Comparison of ENCODE assay signal across 27 mouse cellular contexts in the genomic region with DNA sequence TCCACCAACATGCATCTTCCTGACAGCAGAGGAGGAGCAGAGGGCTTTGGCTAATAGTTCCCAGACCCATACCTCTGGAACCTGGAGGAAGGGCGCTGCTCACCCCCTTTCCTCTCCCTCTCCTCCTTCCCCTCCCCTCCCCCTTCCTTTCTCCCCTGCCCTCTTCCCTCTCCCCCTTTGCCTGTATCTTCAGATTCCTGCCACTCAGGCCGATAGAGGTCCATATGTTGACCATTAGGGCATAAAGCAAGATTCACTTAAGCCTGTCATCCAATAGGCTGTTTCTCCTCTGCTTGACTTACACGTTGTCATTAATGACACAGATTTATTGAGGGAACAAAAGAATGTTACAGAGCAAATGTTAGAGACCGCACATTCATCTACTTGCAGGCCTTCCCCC. TPM values are rescaled to one million over a fixed set of nuclear protein-coding genes. Genes with fewer than 3 reads are reported as not detected.
A peak's percentile ranks its signal among the peaks of the same experiment; 100 is the strongest.
DNase-seq lines count a peak whose midpoint lies in the region; ATAC-seq lines count a peak whose summit lies in the region.
"Had no signal": no experiment of that assay in that cellular context is flagged by ENCODE, and none has a peak within 500 bp of the region (broad histone marks: within the 10 kb centered on the region; RNA-seq: fewer than 3 reads in every experiment).

No protein-coding gene starts in this region.

- H3K27ac ChIP-seq in embryonic facial prominence, embryonic 11.5 days (replicated peaks; ENCODE audit: low read depth, low read length) = no peak overlapping the region
- H3K27ac ChIP-seq in embryonic facial prominence, embryonic 10.5 days (replicated peaks) = no peak overlapping the region
- no peak overlapping the region for H3K27ac ChIP-seq in forebrain, embryonic 13.5 days
- H3K27ac ChIP-seq: embryonic facial prominence, embryonic 15.5 days; forebrain, embryonic 12.5 days; heart, adult 2 months; hindbrain, embryonic 12.5 days; hindbrain, embryonic 15.5 days; intestine, embryonic 15.5 days had no signal

- no peaks in the 10 kb centered on the region for H3K4me1 ChIP-seq in embryonic facial prominence, embryonic 11.5 days (ENCODE audit: control insufficient read depth, insufficient read depth, low read length)
- peaks cover 10% of the 10 kb centered on the region for H3K4me1 ChIP-seq in embryonic facial prominence, embryonic 10.5 days
- peaks cover 5% of the 10 kb centered on the region for H3K4me1 ChIP-seq in forebrain, embryonic 13.5 days
- H3K4me1 ChIP-seq: embryonic facial prominence, embryonic 12.5 days; embryonic facial prominence, embryonic 15.5 days; hindbrain, embryonic 12.5 days; hindbrain, embryonic 15.5 days; intestine, embryonic 15.5 days had no signal

- ATAC-seq in embryonic facial prominence, embryonic 11.5 days (replicated peaks; ENCODE audit: insufficient number of reproducible peaks, low FRiP score, low TSS enrichment, low read depth) = no peak
- ATAC-seq in forebrain, embryonic 13.5 days = no peak
- ATAC-seq: forebrain, embryonic 16.5 days; intestine, embryonic 15.5 days; Patski had no signal

- H3K4me3 ChIP-seq in embryonic facial prominence, embryonic 11.5 days (ENCODE audit: low read depth, low read length) = no peak overlapping the region
- H3K4me3 ChIP-seq in embryonic facial prominence, embryonic 10.5 days = no peak overlapping the region
- H3K4me3 ChIP-seq in forebrain, embryonic 13.5 days = no peak overlapping the region
- H3K4me3 ChIP-seq: embryonic facial prominence, embryonic 12.5 days; embryonic facial prominence, embryonic 15.5 days; forebrain, embryonic 12.5 days; heart, adult 2 months; hindbrain, embryonic 12.5 days; hindbrain, embryonic 15.5 days; intestine, embryonic 15.5 days had no signal

- peak; percentile 19 for DNase-seq in embryonic facial prominence, embryonic 11.5 days (ENCODE audit: low spot score)
- no peak for DNase-seq in embryonic facial prominence, embryonic 10.5 days (ENCODE audit: low spot score)
- peak; percentile 37 for DNase-seq in embryo, embryonic 10.5 days (ENCODE audit: low spot score)
- peak; percentile 17 for DNase-seq in embryo, embryonic 11.5 days (ENCODE audit: low read depth, low spot score)
- no peak for DNase-seq in heart, adult 9 months (ENCODE audit: low spot score in 2 of 2)
- DNase-seq: adrenal gland, postnatal 10 days; adrenal gland, postnatal 36 days; B cell, adult 2 months; cerebellum, adult 18-20 months; cerebellum, adult 9-10 months; cerebellum, postnatal 14 days; gastrocnemius, postnatal 10 days; gastrocnemius, postnatal 36 days; heart, adult 2 months; kidney, adult 11 months had no signal

- H3K9me3 ChIP-seq in embryonic facial prominence, embryonic 11.5 days (replicated peaks; ENCODE audit: control insufficient read depth, low read length) = no peaks in the 10 kb centered on the region
- H3K9me3 ChIP-seq in embryonic facial prominence, embryonic 10.5 days = no peaks in the 10 kb centered on the region
- no peaks in the 10 kb centered on the region for H3K9me3 ChIP-seq in forebrain, embryonic 13.5 days (replicated peaks)
- H3K9me3 ChIP-seq: embryonic facial prominence, embryonic 12.5 days; embryonic facial prominence, embryonic 15.5 days; forebrain, embryonic 12.5 days; G1E; hindbrain, embryonic 12.5 days; hindbrain, embryonic 15.5 days; intestine, embryonic 15.5 days had no signal

- no peak overlapping the region for H3K9ac ChIP-seq in embryonic facial prominence, embryonic 11.5 days (replicated peaks; ENCODE audit: low read length)
- no peak overlapping the region for H3K9ac ChIP-seq in forebrain, embryonic 13.5 days
- H3K9ac ChIP-seq: embryonic facial prominence, embryonic 12.5 days; embryonic facial prominence, embryonic 15.5 days; forebrain, embryonic 12.5 days; hindbrain, embryonic 12.5 days; hindbrain, embryonic 15.5 days; intestine, embryonic 15.5 days had no signal

- no peak overlapping the region for H3K4me2 ChIP-seq in embryonic facial prominence, embryonic 11.5 days (ENCODE audit: low read depth, low read length)
- H3K4me2 ChIP-seq in forebrain, embryonic 13.5 days = no peak overlapping the region
- H3K4me2 ChIP-seq: embryonic facial prominence, embryonic 12.5 days; embryonic facial prominence, embryonic 15.5 days; forebrain, embryonic 12.5 days; heart, embryonic 11.5 days; hindbrain, embryonic 12.5 days; hindbrain, embryonic 15.5 days; intestine, embryonic 15.5 days had no signal

- no peaks in the 10 kb centered on the region for H3K36me3 ChIP-seq in embryonic facial prominence, embryonic 11.5 days (replicated peaks; ENCODE audit: control insufficient read depth, insufficient read depth, low read depth, low read length)
- H3K36me3 ChIP-seq in embryonic facial prominence, embryonic 10.5 days (replicated peaks) = no peaks in the 10 kb centered on the region
- no peaks in the 10 kb centered on the region for H3K36me3 ChIP-seq in forebrain, embryonic 13.5 days (ENCODE audit: poor library complexity, severe bottlenecking)
- H3K36me3 ChIP-seq: embryonic facial prominence, embryonic 12.5 days; embryonic facial prominence, embryonic 15.5 days; forebrain, embryonic 12.5 days; G1E; hindbrain, embryonic 12.5 days; hindbrain, embryonic 15.5 days; intestine, embryonic 15.5 days had no signal

- H3K27me3 ChIP-seq in embryonic facial prominence, embryonic 11.5 days (ENCODE audit: control insufficient read depth, insufficient read depth, low read length) = no peaks in the 10 kb centered on the region
- H3K27me3 ChIP-seq in embryonic facial prominence, embryonic 10.5 days (replicated peaks; ENCODE audit: low read depth, poor library complexity, severe bottlenecking) = no peaks in the 10 kb centered on the region
- peaks cover 16% of the 10 kb centered on the region for H3K27me3 ChIP-seq in forebrain, embryonic 13.5 days
- H3K27me3 ChIP-seq: CH12.LX; embryonic facial prominence, embryonic 12.5 days; embryonic facial prominence, embryonic 15.5 days; hindbrain, embryonic 12.5 days; hindbrain, embryonic 15.5 days; intestine, embryonic 15.5 days; Patski had no signal

- 49% methylated on average over 4 of the region's 4 CpGs for WGBS in embryonic facial prominence, embryonic 11.5 days
- 57% methylated on average over 4 of the region's 4 CpGs for WGBS in embryonic facial prominence, embryonic 10.5 days
- WGBS in forebrain, embryonic 13.5 days = 78% methylated on average over 4 of the region's 4 CpGs

RNA-seq across cellular contexts. Expression of a gene that starts 31.9 kb away (rescaled TPM):
- polyA plus RNA-seq in embryonic facial prominence, embryonic 11.5 days (2014; fragmentation: Nextera tagmentation; extraction: Ambion mirVana) = 1.1 and 1.4 TPM in 2 replicates
- polyA plus RNA-seq in embryonic facial prominence, embryonic 10.5 days (2016; fragmentation: Nextera tagmentation; extraction: Ambion mirVana) = 0.81 and 1.4 TPM in 2 replicates
- polyA plus RNA-seq in forebrain, embryonic 13.5 days (2015; fragmentation: Nextera tagmentation; extraction: Ambion mirVana) = not detected in 2 replicates
- polyA plus RNA-seq: hindbrain, embryonic 15.5 days; Patski had no signal

Comparison
In these comparisons a context has a peak if more than half of its experiments do, and no peak if none do; other contexts are left out.
1. DNase-seq: peak in embryonic facial prominence, embryonic 11.5 days (single experiment), embryo, embryonic 10.5 days (single experiment) and embryo, embryonic 11.5 days (single experiment); none in embryonic facial prominence, embryonic 10.5 days (single experiment) and heart, adult 9 months (0 of 2).